Mouse (Mus musculus): ENCODE data around the gene Plod3. TPM values are rescaled to one million over a fixed set of nuclear protein-coding genes. Genes with fewer than 3 reads are reported as not detected.

Gene Plod3
- polyA plus RNA-seq, 1 experiment from 2014 or later: 33.0 TPM

GRCm38 (mm10) chr5:137012401-137012950 is 25.7 kb downstream of the Plod3 start:
- Histone ChIP-seq H3K9ac (ENCODE audit: low read depth, low read length) (no peak overlapping the region), H3K27ac (ENCODE audit: low read depth, low read length) (no peak overlapping the region), H3K36me3 (ENCODE audit: control insufficient read depth, insufficient read depth, low read length) (no peaks in the 10 kb centered on the region), H3K4me1 (ENCODE audit: control insufficient read depth, insufficient read depth, low read length) (no peaks in the 10 kb centered on the region), H3K4me3 (ENCODE audit: low read depth, low read length) (no peak overlapping the region), H3K27me3 (ENCODE audit: control insufficient read depth, insufficient read depth, low read length) (peaks cover 4% of the 10 kb centered on the region; the same call in 1 of the 2 replicates), H3K4me2 (no peak overlapping the region), H3K9me3 (replicated peaks; ENCODE audit: control insufficient read depth, low read length) (no peaks in the 10 kb centered on the region; the same call in 1 of the 2 replicates)
- WGBS (ENCODE audit: insufficient replicate concordance): 76% methylated on average over 15 of the region's 15 CpGs
- no peak for ATAC-seq (replicated peaks; ENCODE audit: insufficient number of reproducible peaks, low FRiP score, low TSS enrichment)

DNA sequence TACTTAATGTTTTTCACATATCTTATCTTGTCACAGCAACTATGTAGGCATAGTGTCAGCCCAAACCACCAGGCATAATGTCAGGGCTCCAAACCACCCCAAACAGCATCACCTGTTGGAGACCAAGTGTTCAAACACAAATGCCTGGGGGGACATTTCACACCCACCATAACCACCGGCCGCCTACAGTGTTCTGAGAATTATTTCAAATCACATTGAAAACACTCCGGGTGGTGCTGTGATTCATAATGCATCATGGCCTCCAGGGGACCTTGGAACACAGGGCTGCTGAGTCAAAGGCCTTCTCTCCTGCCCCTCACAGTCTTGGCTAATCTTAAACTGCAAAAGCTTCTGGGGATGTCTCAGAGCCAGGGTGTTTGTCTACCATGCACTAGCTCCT is 29.1 kb downstream of the Plod3 start:
- H3K36me3 ChIP-seq (ENCODE audit: control insufficient read depth, insufficient read depth, low read length): no peaks in the 10 kb centered on the region
- ATAC-seq (replicated peaks; ENCODE audit: insufficient number of reproducible peaks, low FRiP score, low TSS enrichment): no peak
- WGBS (ENCODE audit: insufficient replicate concordance): 87% methylated on average over 3 of the region's 3 CpGs

GRCm38 (mm10) chr5:137024318-137024717 is 37.5 kb downstream of the Plod3 start:
- H3K27ac ChIP-seq (ENCODE audit: low read depth, low read length): no peak overlapping the region
- H3K4me2 ChIP-seq: no peak overlapping the region
- no peak overlapping the region for H3K4me3 ChIP-seq (ENCODE audit: low read depth, low read length)
- no peak for ATAC-seq (replicated peaks; ENCODE audit: insufficient number of reproducible peaks, low FRiP score, low TSS enrichment)
- no peaks in the 10 kb centered on the region for H3K9me3 ChIP-seq (replicated peaks; ENCODE audit: control insufficient read depth, low read length)
- peaks cover 51% of the 10 kb centered on the region for H3K27me3 ChIP-seq (ENCODE audit: control insufficient read depth, insufficient read depth, low read length)
- no peaks in the 10 kb centered on the region for H3K36me3 ChIP-seq (ENCODE audit: control insufficient read depth, insufficient read depth, low read length)
- WGBS (ENCODE audit: insufficient replicate concordance): 50% methylated on average over 3 of the region's 3 CpGs
- H3K9ac ChIP-seq (ENCODE audit: low read depth, low read length): no peak overlapping the region
- H3K4me1 ChIP-seq (ENCODE audit: control insufficient read depth, insufficient read depth, low read length): 0 out of 2 replicates have a peak, but pooled peaks cover 2% of the 10 kb centered on the region

More for the DNA sequence above, 29.1 kb downstream of the Plod3 start:
- Histone ChIP-seq H3K9me3 (replicated peaks; ENCODE audit: control insufficient read depth, low read length) (no peaks in the 10 kb centered on the region; the same call in 1 of the 2 replicates), H3K27me3 (ENCODE audit: control insufficient read depth, insufficient read depth, low read length) (peaks cover 4% of the 10 kb centered on the region; the same call in 1 of the 2 replicates), H3K4me2 (no peak overlapping the region), H3K4me3 (ENCODE audit: low read depth, low read length) (no peak overlapping the region), H3K4me1 (ENCODE audit: control insufficient read depth, insufficient read depth, low read length) (no peaks in the 10 kb centered on the region), H3K9ac (ENCODE audit: low read depth, low read length) (no peak overlapping the region), H3K27ac (ENCODE audit: low read depth, low read length) (no peak overlapping the region)

DNA sequence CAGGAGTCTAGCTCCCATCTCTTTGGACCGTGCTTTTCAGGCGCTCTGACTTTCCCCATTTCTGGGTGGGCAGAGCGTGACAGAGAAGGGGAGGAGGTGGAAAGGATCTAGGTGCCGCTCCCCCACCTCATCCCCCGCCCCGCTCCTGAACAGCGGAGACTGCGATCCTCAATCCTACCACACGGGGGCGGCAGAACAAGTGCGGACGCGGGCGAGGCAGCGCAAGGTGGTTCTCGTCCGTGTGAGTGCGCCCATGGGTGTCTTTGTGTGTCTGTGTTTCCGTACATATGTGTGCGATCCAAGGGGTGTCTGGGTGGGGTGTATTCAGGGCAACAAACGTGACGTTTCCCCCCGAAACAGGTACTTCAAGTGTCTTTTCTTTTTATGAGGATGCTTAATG is 38.3 kb downstream of the Plod3 start:
- Histone ChIP-seq H3K27me3 (ENCODE audit: control insufficient read depth, insufficient read depth, low read length) (peaks cover 57% of the 10 kb centered on the region), H3K9me3 (replicated peaks; ENCODE audit: control insufficient read depth, low read length) (no peaks in the 10 kb centered on the region), H3K4me1 (ENCODE audit: control insufficient read depth, insufficient read depth, low read length) (0 out of 2 replicates have a peak, but pooled peaks cover 6% of the 10 kb centered on the region), H3K4me2 (no peak overlapping the region), H3K36me3 (ENCODE audit: control insufficient read depth, insufficient read depth, low read length) (no peaks in the 10 kb centered on the region), H3K27ac (ENCODE audit: low read depth, low read length) (no peak overlapping the region), H3K4me3 (ENCODE audit: low read depth, low read length) (no peak overlapping the region; the same call in 1 of the 2 replicates), H3K9ac (ENCODE audit: low read depth, low read length) (no peak overlapping the region)
- no peak for ATAC-seq (replicated peaks; ENCODE audit: insufficient number of reproducible peaks, low FRiP score, low TSS enrichment)
- under 1% methylated on average over 23 of the region's 23 CpGs for WGBS (ENCODE audit: insufficient replicate concordance)

GRCm38 (mm10) chr5:137026092-137026491 is 39.3 kb downstream of the Plod3 start, which contains the start of gene Vgf:
Gene Vgf, plus strand, starts transcription at chr5:137026392.
- Histone ChIP-seq H3K27ac (ENCODE audit: low read depth, low read length) (no peak within 1 kb of the TSS), H3K9me3 (replicated peaks; ENCODE audit: control insufficient read depth, low read length) (no peaks in the 10 kb centered on the region), H3K4me1 (ENCODE audit: control insufficient read depth, insufficient read depth, low read length) (peaks cover 7% of the 10 kb centered on the region), H3K4me3 (ENCODE audit: low read depth, low read length) (no peak within 1 kb of the TSS), H3K4me2 (no peak within 1 kb of the TSS), H3K9ac (ENCODE audit: low read depth, low read length) (no peak within 1 kb of the TSS), H3K27me3 (ENCODE audit: control insufficient read depth, insufficient read depth, low read length) (peaks cover 67% of the 10 kb centered on the region), H3K36me3 (ENCODE audit: control insufficient read depth, insufficient read depth, low read length) (no peaks in the 10 kb centered on the region)
- ATAC-seq (replicated peaks; ENCODE audit: insufficient number of reproducible peaks, low FRiP score, low TSS enrichment): no peak
- 13% methylated on average over 4 of the region's 4 CpGs for WGBS (ENCODE audit: insufficient replicate concordance)

GRCm38 (mm10) chr5:137028561-137029272 is 41.9 kb downstream of the Plod3 start:
- no peak for ATAC-seq (replicated peaks; ENCODE audit: insufficient number of reproducible peaks, low FRiP score, low TSS enrichment)
- peak overlapping the region; percentile 71; the same call in 1 of the 2 replicates for H3K4me2 ChIP-seq
- H3K36me3 ChIP-seq (ENCODE audit: control insufficient read depth, insufficient read depth, low read length): no peaks in the 10 kb centered on the region
- H3K4me1 ChIP-seq (ENCODE audit: control insufficient read depth, insufficient read depth, low read length): peaks cover 22% of the 10 kb centered on the region
- H3K4me3 ChIP-seq (ENCODE audit: low read depth, low read length): 0 out of 2 replicates have a peak overlapping the region, but pooled peaks have one; percentile 9
- H3K27me3 ChIP-seq (ENCODE audit: control insufficient read depth, insufficient read depth, low read length): peaks cover 80% of the 10 kb centered on the region
- WGBS (ENCODE audit: insufficient replicate concordance): 3% methylated on average over 29 of the region's 29 CpGs
- H3K9ac ChIP-seq (ENCODE audit: low read depth, low read length): no peak overlapping the region
- no peaks in the 10 kb centered on the region for H3K9me3 ChIP-seq (replicated peaks; ENCODE audit: control insufficient read depth, low read length)
- H3K27ac ChIP-seq (ENCODE audit: low read depth, low read length): no peak overlapping the region

GRCm38 (mm10) chr5:137029273-137029585 is 42.4 kb downstream of the Plod3 start:
- no peak for ATAC-seq (replicated peaks; ENCODE audit: insufficient number of reproducible peaks, low FRiP score, low TSS enrichment)
- Histone ChIP-seq H3K36me3 (ENCODE audit: control insufficient read depth, insufficient read depth, low read length) (no peaks in the 10 kb centered on the region), H3K4me2 (peak overlapping the region; percentile 71), H3K27me3 (ENCODE audit: control insufficient read depth, insufficient read depth, low read length) (peaks cover 75% of the 10 kb centered on the region), H3K4me3 (ENCODE audit: low read depth, low read length) (peak overlapping the region; percentile 9; the same call in 1 of the 2 replicates), H3K4me1 (ENCODE audit: control insufficient read depth, insufficient read depth, low read length) (peaks cover 22% of the 10 kb centered on the region), H3K27ac (ENCODE audit: low read depth, low read length) (no peak overlapping the region), H3K9me3 (replicated peaks; ENCODE audit: control insufficient read depth, low read length) (no peaks in the 10 kb centered on the region), H3K9ac (ENCODE audit: low read depth, low read length) (no peak overlapping the region)
- WGBS (ENCODE audit: insufficient replicate concordance): 2% methylated on average over 8 of the region's 8 CpGs

DNA sequence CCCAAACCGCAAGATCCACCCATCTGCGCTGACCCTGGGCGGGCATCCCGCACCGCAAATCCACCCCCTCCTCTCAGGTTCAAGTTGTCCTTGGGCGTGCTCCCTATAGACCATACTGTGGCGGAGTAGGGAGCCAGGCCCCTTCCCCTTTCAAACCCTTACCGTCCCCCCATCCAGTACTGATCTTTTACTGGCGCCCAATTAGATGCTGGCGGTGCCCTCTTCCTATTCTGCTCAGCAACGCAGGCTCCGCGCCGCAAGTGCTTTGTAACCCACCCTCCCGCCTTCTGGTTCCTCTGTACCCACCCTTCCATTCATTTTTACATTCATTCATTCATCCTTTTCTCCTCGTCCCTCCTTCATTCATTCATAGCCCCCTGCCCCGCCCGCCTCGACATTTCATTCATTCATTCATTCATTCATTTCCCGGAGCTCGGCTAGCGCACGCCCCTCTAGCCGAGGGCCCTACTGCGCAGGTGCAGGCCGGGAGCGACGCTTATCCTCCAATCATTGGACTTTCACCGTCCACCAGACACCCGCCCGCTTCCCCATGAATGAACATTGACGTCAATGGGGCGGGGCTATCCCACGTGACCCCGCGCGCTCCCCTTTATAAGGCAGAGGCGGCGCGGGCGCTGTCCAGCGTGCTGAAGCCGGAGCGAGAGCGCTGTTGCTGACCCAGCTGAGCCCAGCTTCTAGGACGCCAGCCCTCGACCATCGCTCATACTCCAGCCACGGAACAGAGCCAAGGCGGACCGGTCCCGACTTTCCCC is 43.0 kb downstream of the Plod3 start:
- no peak overlapping the region for H3K27ac ChIP-seq (ENCODE audit: low read depth, low read length)
- H3K36me3 ChIP-seq (ENCODE audit: control insufficient read depth, insufficient read depth, low read length): no peaks in the 10 kb centered on the region
- H3K4me2 ChIP-seq: peak overlapping the region; percentile 71
- peak; percentile 60 for ATAC-seq (replicated peaks; ENCODE audit: insufficient number of reproducible peaks, low FRiP score, low TSS enrichment)
- H3K27me3 ChIP-seq (ENCODE audit: control insufficient read depth, insufficient read depth, low read length): peaks cover 69% of the 10 kb centered on the region
- no peak overlapping the region for H3K9ac ChIP-seq (ENCODE audit: low read depth, low read length)
- H3K4me1 ChIP-seq (ENCODE audit: control insufficient read depth, insufficient read depth, low read length): peaks cover 22% of the 10 kb centered on the region
- peak overlapping the region; percentile 35 for H3K4me3 ChIP-seq (ENCODE audit: low read depth, low read length)
- 1% methylated on average over 52 of the region's 52 CpGs for WGBS (ENCODE audit: insufficient replicate concordance)
- no peaks in the 10 kb centered on the region for H3K9me3 ChIP-seq (replicated peaks; ENCODE audit: control insufficient read depth, low read length)

Data from heart, embryonic 11.5 days (tissue).